Mouse (Mus musculus): ENCODE data around the gene Gnai3. TPM values are rescaled to one million over a fixed set of nuclear protein-coding genes. Genes with fewer than 3 reads are reported as not detected.

Gnai3 gene
- polyA plus RNA-seq, 1 experiment from 2014 or later: 132 TPM

DNA sequence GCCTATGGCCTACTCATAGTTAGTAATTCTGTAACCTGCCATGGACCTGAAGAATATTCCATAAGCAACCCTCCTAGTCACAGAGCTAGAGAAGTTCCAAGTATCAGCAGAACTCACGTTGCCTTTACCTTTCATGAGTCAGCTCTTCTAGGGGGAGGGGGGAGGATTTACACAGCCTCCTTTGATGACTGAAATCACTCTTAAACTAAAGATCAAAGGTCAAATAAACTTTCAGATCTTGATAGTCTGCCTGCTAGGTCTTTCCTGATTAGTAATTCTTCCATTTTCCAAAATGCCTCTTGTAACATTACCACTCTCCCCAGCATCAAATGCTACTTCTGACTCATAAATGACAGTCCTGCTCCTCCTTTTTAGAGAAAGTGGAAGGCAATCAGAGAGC is 21.8 kb downstream of the Gnai3 start:
- Histone ChIP-seq H3K4me2 (replicated peaks) (no peak overlapping the region), H3K9me3 (ENCODE audit: control insufficient read depth, low read length) (no peaks in the 10 kb centered on the region), H3K9ac (no peak overlapping the region), H3K4me1 (replicated peaks; ENCODE audit: control insufficient read depth, insufficient read depth, low read length) (no peaks in the 10 kb centered on the region), H3K36me3 (replicated peaks; ENCODE audit: control insufficient read depth, insufficient read depth) (peaks cover 36% of the 10 kb centered on the region), H3K4me3 (replicated peaks; ENCODE audit: low read length) (no peak overlapping the region), H3K27me3 (ENCODE audit: control insufficient read depth, insufficient read depth, low read length) (no peaks in the 10 kb centered on the region), H3K27ac (no peak overlapping the region)
- ATAC-seq (ENCODE audit: low FRiP score) (no peak), DNase-seq (ENCODE audit: low spot score) (no peak)
- 74% methylated on average over 1 of the region's 1 CpGs for WGBS

DNA sequence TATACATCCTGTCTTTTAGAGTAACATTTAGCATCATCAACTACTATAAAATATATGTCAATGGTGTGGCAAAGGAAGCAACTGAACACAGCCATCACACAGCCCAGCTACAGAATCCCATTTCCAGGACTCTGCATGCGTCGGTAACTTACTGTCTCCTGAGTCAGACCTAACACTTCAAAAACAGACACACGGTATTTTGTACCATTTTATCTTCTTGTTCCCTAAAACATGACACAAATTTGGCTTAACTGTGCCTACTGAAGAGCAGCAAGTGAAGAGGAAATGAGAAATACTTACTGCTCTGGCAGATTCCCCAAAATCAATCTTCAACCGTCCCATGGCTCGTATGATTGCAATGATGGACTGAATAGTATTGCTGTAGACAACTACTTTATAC is 22.7 kb downstream of the Gnai3 start:
- DNase-seq (ENCODE audit: low spot score) (no peak), ATAC-seq (ENCODE audit: low FRiP score) (no peak)
- WGBS: 97% methylated on average over 5 of the region's 5 CpGs
- Histone ChIP-seq H3K9ac (no peak overlapping the region), H3K27ac (no peak overlapping the region), H3K4me3 (replicated peaks; ENCODE audit: low read length) (no peak overlapping the region), H3K4me1 (replicated peaks; ENCODE audit: control insufficient read depth, insufficient read depth, low read length) (no peaks in the 10 kb centered on the region), H3K27me3 (ENCODE audit: control insufficient read depth, insufficient read depth, low read length) (no peaks in the 10 kb centered on the region), H3K4me2 (replicated peaks) (no peak overlapping the region), H3K36me3 (replicated peaks; ENCODE audit: control insufficient read depth, insufficient read depth) (peaks cover 40% of the 10 kb centered on the region), H3K9me3 (ENCODE audit: control insufficient read depth, low read length) (no peaks in the 10 kb centered on the region)

GRCm38 (mm10) chr3:108121101-108121500 is 24.8 kb downstream of the Gnai3 start:
- Histone ChIP-seq H3K9me3 (ENCODE audit: control insufficient read depth, low read length) (no peaks in the 10 kb centered on the region), H3K4me2 (replicated peaks) (no peak overlapping the region), H3K4me1 (replicated peaks; ENCODE audit: control insufficient read depth, insufficient read depth, low read length) (no peaks in the 10 kb centered on the region), H3K27ac (no peak overlapping the region), H3K4me3 (replicated peaks; ENCODE audit: low read length) (no peak overlapping the region), H3K36me3 (replicated peaks; ENCODE audit: control insufficient read depth, insufficient read depth) (peaks cover 57% of the 10 kb centered on the region), H3K27me3 (ENCODE audit: control insufficient read depth, insufficient read depth, low read length) (no peaks in the 10 kb centered on the region), H3K9ac (no peak overlapping the region)
- WGBS: 81% methylated on average over 3 of the region's 3 CpGs
- no peak for ATAC-seq (ENCODE audit: low FRiP score)
- DNase-seq (ENCODE audit: low spot score): no peak

GRCm38 (mm10) chr3:108117465-108117864 is 28.5 kb downstream of the Gnai3 start:
- Histone ChIP-seq H3K4me2 (replicated peaks) (no peak overlapping the region), H3K27ac (no peak overlapping the region), H3K36me3 (replicated peaks; ENCODE audit: control insufficient read depth, insufficient read depth) (peaks cover 66% of the 10 kb centered on the region), H3K9me3 (ENCODE audit: control insufficient read depth, low read length) (no peaks in the 10 kb centered on the region), H3K27me3 (ENCODE audit: control insufficient read depth, insufficient read depth, low read length) (no peaks in the 10 kb centered on the region), H3K9ac (no peak overlapping the region), H3K4me3 (replicated peaks; ENCODE audit: low read length) (no peak overlapping the region), H3K4me1 (replicated peaks; ENCODE audit: control insufficient read depth, insufficient read depth, low read length) (no peaks in the 10 kb centered on the region)
- 90% methylated on average over 6 of the region's 6 CpGs for WGBS
- no peak for ATAC-seq (ENCODE audit: low FRiP score)
- DNase-seq (ENCODE audit: low spot score): no peak

DNA sequence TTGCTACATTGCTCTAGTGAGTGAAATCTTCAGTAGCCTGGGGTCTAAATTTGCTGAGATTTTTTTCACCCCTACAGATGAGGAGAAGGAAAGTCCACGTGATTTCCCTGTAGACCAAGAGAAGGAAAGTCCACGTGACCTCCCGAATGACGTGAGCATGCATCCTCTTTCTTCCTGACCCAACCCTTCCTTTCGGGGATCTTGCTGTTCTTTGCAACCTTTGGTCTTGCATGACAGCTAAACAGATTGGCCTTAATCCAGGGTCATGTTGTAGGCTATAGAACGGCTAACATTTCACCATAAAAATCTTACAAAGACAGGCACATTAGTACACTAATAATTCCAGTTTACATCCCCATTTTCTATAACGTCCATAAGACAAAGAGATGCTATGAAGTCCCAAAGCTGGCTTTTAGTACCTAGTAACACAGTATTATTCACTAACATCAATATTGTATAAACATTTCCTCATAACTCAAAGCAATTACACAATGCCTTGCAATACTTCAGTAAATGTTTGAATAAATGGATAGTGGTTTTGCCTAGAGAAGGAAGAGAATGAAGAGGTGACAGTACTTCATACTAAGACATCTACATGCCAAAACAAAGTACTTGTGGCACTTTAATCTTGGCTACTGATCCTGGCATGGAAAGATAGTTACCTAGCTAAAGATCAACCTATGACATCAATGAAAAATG is 32.2 kb downstream of the Gnai3 start:
- H3K36me3 ChIP-seq (replicated peaks; ENCODE audit: control insufficient read depth, insufficient read depth): peaks cover 75% of the 10 kb centered on the region
- no peak for DNase-seq (ENCODE audit: low spot score)
- H3K4me2 ChIP-seq (replicated peaks): no peak overlapping the region
- H3K9me3 ChIP-seq (ENCODE audit: control insufficient read depth, low read length): no peaks in the 10 kb centered on the region
- H3K9ac ChIP-seq: no peak overlapping the region
- no peaks in the 10 kb centered on the region for H3K4me1 ChIP-seq (replicated peaks; ENCODE audit: control insufficient read depth, insufficient read depth, low read length)
- 94% methylated on average over 7 of the region's 7 CpGs for WGBS
- no peak overlapping the region for H3K27ac ChIP-seq
- H3K4me3 ChIP-seq (replicated peaks; ENCODE audit: low read length): no peak overlapping the region
- no peaks in the 10 kb centered on the region for H3K27me3 ChIP-seq (ENCODE audit: control insufficient read depth, insufficient read depth, low read length)
- no peak for ATAC-seq (ENCODE audit: low FRiP score)

DNA sequence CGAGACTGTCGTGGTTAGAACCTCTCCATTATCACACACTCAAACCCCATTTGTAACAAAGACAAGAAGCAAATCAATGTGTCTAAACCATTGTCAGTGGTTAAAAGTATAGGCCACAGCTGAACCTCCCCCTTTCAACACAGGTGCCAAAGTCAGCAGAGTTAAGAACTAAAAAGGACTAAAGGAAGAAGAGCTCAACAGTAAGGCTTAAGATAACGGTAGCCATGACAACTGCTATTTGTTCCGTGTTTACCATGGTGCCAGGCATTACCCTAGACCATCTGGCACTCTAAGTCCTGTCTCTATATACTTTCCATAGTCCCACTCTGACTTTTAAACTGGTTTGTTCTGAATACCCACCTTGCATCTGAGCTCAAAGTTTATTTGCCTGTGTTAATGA is 33.3 kb downstream of the Gnai3 start:
- no peak overlapping the region for H3K9ac ChIP-seq
- H3K9me3 ChIP-seq (ENCODE audit: control insufficient read depth, low read length): no peaks in the 10 kb centered on the region
- ATAC-seq (ENCODE audit: low FRiP score) (no peak), DNase-seq (ENCODE audit: low spot score) (no peak)
- WGBS: 81% methylated on average over 4 of the region's 4 CpGs
- H3K27me3 ChIP-seq (ENCODE audit: control insufficient read depth, insufficient read depth, low read length): no peaks in the 10 kb centered on the region
- H3K4me3 ChIP-seq (replicated peaks; ENCODE audit: low read length): no peak overlapping the region
- H3K36me3 ChIP-seq (replicated peaks; ENCODE audit: control insufficient read depth, insufficient read depth): peaks cover 78% of the 10 kb centered on the region
- H3K4me2 ChIP-seq (replicated peaks): no peak overlapping the region
- H3K4me1 ChIP-seq (replicated peaks; ENCODE audit: control insufficient read depth, insufficient read depth, low read length): no peaks in the 10 kb centered on the region
- H3K27ac ChIP-seq: no peak overlapping the region

DNA sequence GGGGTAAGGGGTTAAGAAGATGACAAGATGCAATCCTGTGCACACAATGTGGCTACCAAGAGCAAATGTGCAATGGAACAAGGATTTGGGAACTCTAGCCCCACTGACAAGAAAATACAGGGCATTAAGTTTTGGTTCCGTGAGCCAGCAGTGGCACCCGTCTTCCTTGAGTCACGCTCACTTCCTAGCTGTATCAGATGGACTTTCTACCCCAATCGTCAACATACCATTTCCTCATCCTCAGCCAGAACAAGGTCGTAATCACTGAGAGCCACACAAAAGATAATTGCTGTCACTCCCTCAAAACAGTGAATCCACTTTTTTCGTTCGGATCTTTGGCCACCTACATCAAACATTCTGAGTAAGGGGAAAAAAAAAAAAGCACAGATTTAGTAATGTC is 33.7 kb downstream of the Gnai3 start:
- Histone ChIP-seq H3K9ac (no peak overlapping the region), H3K4me3 (replicated peaks; ENCODE audit: low read length) (no peak overlapping the region), H3K4me1 (replicated peaks; ENCODE audit: control insufficient read depth, insufficient read depth, low read length) (no peaks in the 10 kb centered on the region), H3K36me3 (replicated peaks; ENCODE audit: control insufficient read depth, insufficient read depth) (peaks cover 76% of the 10 kb centered on the region), H3K27ac (no peak overlapping the region), H3K27me3 (ENCODE audit: control insufficient read depth, insufficient read depth, low read length) (no peaks in the 10 kb centered on the region), H3K9me3 (ENCODE audit: control insufficient read depth, low read length) (no peaks in the 10 kb centered on the region), H3K4me2 (replicated peaks) (no peak overlapping the region)
- DNase-seq (ENCODE audit: low spot score): no peak
- no peak for ATAC-seq (ENCODE audit: low FRiP score)
- 93% methylated on average over 7 of the region's 7 CpGs for WGBS

DNA sequence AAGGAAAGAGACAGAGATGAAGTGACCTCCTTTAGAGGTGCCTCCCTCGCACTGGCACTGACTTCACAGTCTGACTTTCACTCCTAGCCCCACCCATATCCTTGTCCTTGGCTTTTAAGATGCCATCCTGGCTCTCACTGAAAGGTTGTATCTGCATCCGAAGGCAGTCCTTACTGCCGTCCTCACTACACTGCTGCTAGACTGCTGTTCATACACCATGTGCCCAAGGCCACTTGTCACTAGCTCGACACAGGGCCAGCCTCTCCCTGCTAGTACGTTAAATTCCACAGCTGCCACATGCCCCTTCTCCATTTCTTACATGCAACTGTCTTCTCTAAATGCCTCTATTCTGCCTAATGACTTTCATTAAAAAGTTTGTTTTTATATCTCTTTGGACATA is 34.6 kb downstream of the Gnai3 start:
- Histone ChIP-seq H3K4me3 (replicated peaks; ENCODE audit: low read length) (no peak overlapping the region), H3K9me3 (ENCODE audit: control insufficient read depth, low read length) (no peaks in the 10 kb centered on the region), H3K36me3 (replicated peaks; ENCODE audit: control insufficient read depth, insufficient read depth) (peaks cover 76% of the 10 kb centered on the region), H3K9ac (no peak overlapping the region), H3K27ac (no peak overlapping the region), H3K27me3 (ENCODE audit: control insufficient read depth, insufficient read depth, low read length) (no peaks in the 10 kb centered on the region), H3K4me1 (replicated peaks; ENCODE audit: control insufficient read depth, insufficient read depth, low read length) (no peaks in the 10 kb centered on the region), H3K4me2 (replicated peaks) (no peak overlapping the region)
- WGBS: 82% methylated on average over 5 of the region's 5 CpGs
- no peak for DNase-seq (ENCODE audit: low spot score)
- ATAC-seq (ENCODE audit: low FRiP score): no peak

DNA sequence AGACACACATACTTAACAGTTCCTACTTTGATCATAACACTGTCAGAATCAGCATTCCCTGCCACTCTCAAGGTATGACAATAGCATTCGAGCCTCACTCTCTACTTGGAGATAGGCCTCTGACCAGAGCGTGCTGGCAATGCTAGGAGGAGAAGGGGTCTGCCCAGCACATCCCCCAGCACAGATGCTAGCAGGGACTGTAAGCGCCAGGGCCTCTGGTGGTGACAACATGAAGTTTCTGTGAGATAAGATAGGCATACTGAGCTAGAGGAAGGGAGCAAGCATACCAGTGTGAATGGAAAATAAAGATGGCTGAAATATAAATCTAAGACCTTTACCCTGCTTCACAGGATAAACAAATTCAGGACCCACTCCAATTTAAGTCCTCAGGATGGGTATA is 40.7 kb downstream of the Gnai3 start:
- H3K4me2 ChIP-seq (replicated peaks): no peak overlapping the region
- DNase-seq (ENCODE audit: low spot score) (no peak), ATAC-seq (ENCODE audit: low FRiP score) (no peak)
- peaks cover 45% of the 10 kb centered on the region for H3K36me3 ChIP-seq (replicated peaks; ENCODE audit: control insufficient read depth, insufficient read depth)
- H3K4me1 ChIP-seq (replicated peaks; ENCODE audit: control insufficient read depth, insufficient read depth, low read length): no peaks in the 10 kb centered on the region; the same call in 1 of the 2 replicates
- H3K9me3 ChIP-seq (ENCODE audit: control insufficient read depth, low read length): no peaks in the 10 kb centered on the region
- H3K27ac ChIP-seq: no peak overlapping the region
- H3K4me3 ChIP-seq (replicated peaks; ENCODE audit: low read length): no peak overlapping the region
- WGBS: 93% methylated on average over 3 of the region's 3 CpGs
- no peaks in the 10 kb centered on the region for H3K27me3 ChIP-seq (ENCODE audit: control insufficient read depth, insufficient read depth, low read length)
- no peak overlapping the region for H3K9ac ChIP-seq

DNA sequence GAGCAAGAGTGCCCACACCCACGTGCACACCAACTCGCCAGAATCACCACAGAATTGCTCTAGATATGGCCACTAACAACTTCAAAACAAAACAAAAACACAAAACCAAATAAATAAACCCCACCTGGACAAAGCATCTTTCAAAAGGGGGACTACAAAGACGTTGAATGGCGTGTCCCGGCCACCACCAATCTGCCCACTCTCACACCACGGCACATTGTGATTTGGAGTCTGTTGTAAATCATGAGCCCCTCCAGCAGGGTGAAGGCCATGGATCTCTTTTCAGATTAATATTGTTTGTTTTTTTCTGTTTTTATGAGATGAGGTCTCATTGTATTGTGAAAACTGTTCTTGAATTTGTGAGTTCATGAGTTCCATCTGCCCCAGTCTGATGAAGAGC is 43.9 kb downstream of the Gnai3 start:
- Histone ChIP-seq H3K36me3 (replicated peaks; ENCODE audit: control insufficient read depth, insufficient read depth) (peaks cover 17% of the 10 kb centered on the region), H3K9ac (no peak overlapping the region), H3K4me2 (replicated peaks) (no peak overlapping the region), H3K27ac (no peak overlapping the region), H3K9me3 (ENCODE audit: control insufficient read depth, low read length) (no peaks in the 10 kb centered on the region), H3K27me3 (ENCODE audit: control insufficient read depth, insufficient read depth, low read length) (no peaks in the 10 kb centered on the region), H3K4me3 (replicated peaks; ENCODE audit: low read length) (no peak overlapping the region), H3K4me1 (replicated peaks; ENCODE audit: control insufficient read depth, insufficient read depth, low read length) (no peaks in the 10 kb centered on the region; the same call in 1 of the 2 replicates)
- DNase-seq (ENCODE audit: low spot score) (no peak), ATAC-seq (ENCODE audit: low FRiP score) (no peak)
- 85% methylated on average over 6 of the region's 6 CpGs for WGBS

Data from hindbrain, embryonic 14.5 days (tissue).